Mouse (Mus musculus) ZHBTc4 (cell line): ENCODE data around the gene Erbb3.

Source experiments
- DNase-seq: peaks from one replicate; pipeline ENCODE4 v3.0.0-alpha.2; 2011; ENCODE audit warnings: low read depth, low spot score

The Erbb3 gene

GRCm38 (mm10) chr10:128612433-128613153 is 23.1 kb upstream of the Erbb3 start:
- DNase-seq, result peak; percentile 86

- peak; percentile 94 for DNase-seq
Measured at GRCm38 (mm10) chr10:128606483-128606882, 17.0 kb upstream of the Erbb3 start.

GRCm38 (mm10) chr10:128602470-128603128 is 13.1 kb upstream of the Erbb3 start:
- DNase-seq, result no peak

GRCm38 (mm10) chr10:128601499-128601898 is 12.0 kb upstream of the Erbb3 start:
- DNase-seq, result peak; percentile 70

- no peak for DNase-seq
Measured at GRCm38 (mm10) chr10:128598476-128598875, 9.0 kb upstream of the Erbb3 start.

- DNase-seq, result no peak
Measured at GRCm38 (mm10) chr10:128592797-128593196, 3.3 kb upstream of the Erbb3 start.

DNA sequence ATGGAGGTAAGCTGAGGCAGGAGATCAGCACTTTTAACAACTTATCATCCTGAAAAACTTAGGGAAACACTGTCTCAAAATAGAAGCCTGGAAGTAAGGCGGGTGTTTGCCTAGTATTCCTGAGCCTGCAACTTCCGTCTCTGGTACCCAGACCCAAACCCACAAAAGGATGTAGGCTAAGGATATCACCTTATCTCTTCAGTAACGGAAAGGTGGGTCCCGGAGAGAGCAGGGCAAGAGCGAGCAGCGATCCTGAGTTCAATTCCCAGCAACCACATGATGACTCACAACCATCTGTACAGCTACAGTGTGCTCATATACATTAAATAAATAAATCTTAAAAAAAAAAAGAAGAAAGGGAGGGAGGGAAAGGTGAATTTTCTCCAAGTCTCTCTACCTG is 2.0 kb upstream of the Erbb3 start:
- no peak for DNase-seq

DNA sequence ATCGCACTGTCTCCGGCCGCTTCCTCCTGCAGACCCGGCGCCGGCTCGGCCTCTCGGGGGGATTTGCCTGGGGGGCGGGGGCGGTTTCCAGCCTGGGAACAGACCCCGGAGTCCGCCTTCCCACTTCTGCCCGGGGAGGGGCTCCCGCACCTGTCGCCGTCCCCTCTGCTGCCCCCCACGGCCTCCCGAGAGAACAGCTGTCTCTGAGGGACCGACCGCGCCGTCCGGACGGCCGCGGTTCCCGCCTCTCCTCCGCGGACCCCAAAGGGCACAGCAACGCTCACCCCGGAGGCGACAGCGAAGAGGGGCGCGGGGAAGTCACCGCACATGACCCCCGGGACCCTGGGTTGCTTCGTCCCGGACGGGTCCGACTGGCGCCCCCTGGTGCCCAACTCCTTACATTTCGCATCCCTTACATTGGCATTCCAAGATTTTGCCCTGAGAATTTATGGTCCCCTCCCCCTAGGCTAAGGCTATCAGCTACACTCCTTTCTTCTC is 790 bp upstream of the Erbb3 start:
- DNase-seq, result peak; percentile 92

- no peak for DNase-seq
Measured at GRCm38 (mm10) chr10:128588775-128589463, 533 bp downstream of the Erbb3 start.

GRCm38 (mm10) chr10:128588136-128588535 is 1.3 kb downstream of the Erbb3 start:
- DNase-seq, result no peak

GRCm38 (mm10) chr10:128587697-128588096 is 1.8 kb downstream of the Erbb3 start:
- no peak for DNase-seq

DNA sequence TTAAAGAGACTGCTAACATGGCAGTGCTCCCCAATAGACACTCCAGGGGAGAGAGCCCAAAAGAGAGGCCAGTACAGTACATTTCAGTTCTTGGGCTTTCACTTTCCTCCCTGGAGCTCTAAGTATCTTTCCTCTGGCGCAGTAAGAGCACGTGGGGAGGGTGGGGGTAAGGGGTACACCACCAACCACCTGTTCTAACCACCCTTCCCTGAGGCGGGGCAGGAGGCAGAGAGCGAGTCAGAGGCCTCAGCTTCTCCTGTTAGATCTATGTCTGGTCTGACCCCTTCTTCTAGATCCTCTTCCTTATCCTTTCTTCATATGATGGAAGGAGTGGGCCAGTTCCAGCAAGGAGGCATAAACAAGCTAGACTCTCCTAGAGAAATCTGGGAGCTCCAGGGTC is 2.3 kb downstream of the Erbb3 start:
- no peak for DNase-seq

DNA sequence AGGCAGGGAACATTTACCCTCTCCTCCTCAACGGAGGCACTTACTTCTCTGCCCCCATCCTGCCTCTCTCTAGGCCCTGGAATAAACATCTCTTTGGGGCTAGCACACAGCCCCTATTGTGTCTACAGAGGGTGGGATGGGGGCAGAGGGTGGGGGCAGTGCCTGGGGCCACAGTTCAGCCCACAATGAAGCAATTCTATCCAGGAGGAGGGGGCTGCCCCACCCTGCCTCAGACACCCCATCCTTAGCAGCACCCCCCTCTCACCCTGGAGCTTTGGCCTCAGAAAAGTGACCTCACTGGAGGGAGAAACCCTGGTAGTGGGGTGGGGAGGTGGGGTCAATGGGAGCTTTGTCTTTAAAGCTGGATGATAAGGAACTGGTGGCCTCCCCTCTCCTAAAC is 2.9 kb downstream of the Erbb3 start:
- no peak for DNase-seq

DNA sequence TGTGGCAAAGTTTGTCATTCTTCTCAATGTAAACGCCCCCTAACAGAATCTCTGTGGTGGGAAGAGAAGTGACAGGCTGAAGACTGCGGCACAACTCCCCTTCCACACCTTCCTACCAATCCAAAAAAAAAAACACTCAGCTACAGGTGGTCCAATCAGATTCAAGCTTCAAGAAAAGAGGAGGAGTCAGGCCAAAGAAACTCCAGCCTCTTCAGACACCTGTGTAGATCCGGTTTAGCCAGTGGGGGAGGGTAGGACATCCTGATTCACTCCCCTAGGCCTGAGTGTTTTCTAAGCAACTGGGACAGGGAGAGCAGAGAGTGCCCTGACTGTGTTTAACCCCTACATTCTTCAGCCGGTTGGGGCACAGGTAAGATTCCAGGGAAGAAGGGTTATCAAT is 5.1 kb downstream of the Erbb3 start:
- DNase-seq, result peak; percentile 92

GRCm38 (mm10) chr10:128583644-128584043 is 5.8 kb downstream of the Erbb3 start:
- peak; percentile 58 for DNase-seq

DNA sequence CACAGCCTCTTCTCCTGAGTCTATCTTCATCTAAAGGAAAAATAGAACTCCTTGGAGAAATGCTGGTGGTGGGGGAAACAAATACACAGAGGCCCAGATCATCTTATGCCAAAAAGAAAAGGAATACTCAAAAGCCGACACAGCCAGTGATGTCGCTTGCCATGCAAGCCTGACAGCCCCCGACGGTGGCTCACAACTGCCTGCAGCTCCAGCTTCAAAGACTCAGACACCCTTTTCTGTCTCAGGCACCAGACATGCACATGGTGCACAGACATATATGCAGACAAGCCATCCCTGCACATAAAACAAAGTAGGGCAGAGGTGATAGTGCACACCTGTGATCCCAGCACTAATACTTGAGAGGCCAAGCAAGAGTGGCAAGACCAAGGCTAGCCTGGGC is 9.7 kb downstream of the Erbb3 start:
- no peak for DNase-seq

DNA sequence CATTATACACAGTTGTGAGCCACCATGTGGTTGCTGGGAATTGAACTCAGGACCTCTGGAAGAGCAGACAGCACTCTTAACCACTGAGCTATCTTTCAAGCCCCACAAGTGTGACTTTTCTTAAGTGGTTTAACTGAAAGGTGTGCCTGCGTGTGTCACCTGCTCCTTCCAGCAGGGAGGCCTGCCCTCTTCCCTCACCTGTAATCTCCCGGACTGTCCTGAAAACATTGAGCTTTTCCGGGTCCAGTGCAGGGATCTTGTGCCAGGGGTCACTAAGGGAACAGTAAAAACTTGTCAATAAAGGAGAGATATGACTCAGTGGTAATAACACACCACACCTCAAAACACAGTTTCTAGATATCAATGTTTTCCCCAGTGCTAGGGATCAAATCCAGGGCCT is 10.2 kb downstream of the Erbb3 start:
- no peak for DNase-seq

- DNase-seq, result peak; percentile 37
Measured at GRCm38 (mm10) chr10:128578330-128578729, 11.1 kb downstream of the Erbb3 start.

GRCm38 (mm10) chr10:128575063-128575462 is 14.4 kb downstream of the Erbb3 start:
- peak; percentile 77 for DNase-seq

DNA sequence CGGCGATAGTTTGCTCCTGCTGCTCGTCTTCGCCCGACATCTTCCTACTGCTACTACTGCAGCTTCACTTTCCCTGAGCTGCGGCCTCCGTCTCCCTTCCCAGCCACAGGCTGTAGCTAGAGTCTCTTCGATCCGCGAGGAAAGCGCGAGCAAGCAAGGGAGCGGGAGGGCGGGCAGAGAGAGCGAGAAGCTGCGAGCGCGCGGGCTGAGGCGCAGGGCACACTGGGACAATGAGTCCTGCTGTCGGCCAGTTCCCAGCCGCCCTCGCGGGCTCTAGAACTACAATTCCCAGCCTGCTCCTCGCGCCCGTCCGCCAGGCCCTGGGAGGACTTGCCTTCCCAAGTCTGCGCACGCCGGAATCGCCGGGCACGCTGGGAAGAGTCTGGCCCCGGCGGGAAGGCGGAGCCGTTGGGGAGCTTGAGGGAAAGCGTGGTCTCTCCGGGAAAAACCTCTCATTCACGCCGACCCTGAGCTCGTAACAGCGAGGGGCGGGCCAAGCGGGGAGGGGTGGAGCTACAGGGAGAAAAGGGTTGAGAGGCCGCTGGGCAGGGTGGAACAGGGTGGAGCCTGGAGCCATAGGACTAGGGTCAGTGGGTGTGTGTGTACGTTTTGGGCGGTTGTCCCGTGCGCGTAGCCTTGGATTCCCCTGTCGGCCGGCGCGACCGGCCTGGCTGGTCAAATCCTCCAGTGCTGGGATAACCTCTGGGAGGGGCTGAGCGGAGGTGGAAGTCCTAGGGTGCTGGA is 23.5 kb downstream of the Erbb3 start, which contains the start of gene Pa2g4:
TSS of gene Pa2g4 (minus strand) at position 200 of the 744 bp plus-strand sequence.
- peak; percentile 100 for DNase-seq

- DNase-seq, result no peak
Measured at GRCm38 (mm10) chr10:128565206-128565787, 24.2 kb downstream of the Erbb3 start.
